Comparison of ENCODE assay signal across 8 mouse cellular contexts in genomic region chr11:34832678-34833077, GRCm38 (mm10). TPM values are rescaled to one million over a fixed set of nuclear protein-coding genes. Genes with fewer than 3 reads are reported as not detected.
DNase-seq lines count a peak whose midpoint lies in the region; ATAC-seq and TF ChIP-seq lines count a peak whose summit lies in the region.

No protein-coding gene starts in this region.

- no peaks in the 10 kb centered on the region for H3K27me3 ChIP-seq in neural tube, embryonic 11.5 days (ENCODE audit: control insufficient read depth, insufficient read depth, low read length)
- no peaks in the 10 kb centered on the region for H3K27me3 ChIP-seq in embryonic facial prominence, embryonic 13.5 days
- no peaks in the 10 kb centered on the region for H3K27me3 ChIP-seq in intestine, postnatal 0 days (replicated peaks; ENCODE audit: control insufficient read depth, insufficient read depth, low read length)
- H3K27me3 ChIP-seq in small intestine, adult 2 months (ENCODE audit: control insufficient read depth, insufficient read depth, low read length): no peaks in the 10 kb centered on the region

- no peak for TF ChIP-seq POLR2A in small intestine, adult 2 months (IDR thresholded peaks at IDR 0.05; ENCODE audit: low read depth, low read length)

- peak; percentile 36; the same call in 1 of the 2 replicates for ATAC-seq in neural tube, embryonic 11.5 days (ENCODE audit: insufficient read depth, low FRiP score, low TSS enrichment)
- ATAC-seq in embryonic facial prominence, embryonic 13.5 days (ENCODE audit: insufficient number of reproducible peaks, insufficient read depth, low FRiP score, low TSS enrichment, low read depth): no peak
- no peak for ATAC-seq in intestine, postnatal 0 days

- 8% methylated on average over 4 of the region's 5 CpGs for WGBS in neural tube, embryonic 11.5 days
- WGBS in embryonic facial prominence, embryonic 13.5 days: 9% methylated on average over 4 of the region's 5 CpGs
- 10% methylated on average over 4 of the region's 5 CpGs for WGBS in intestine, postnatal 0 days
- 6% methylated on average over 5 of the region's 5 CpGs for WGBS in small intestine, adult 2 months

- no peaks in the 10 kb centered on the region for H3K9me3 ChIP-seq in neural tube, embryonic 11.5 days (ENCODE audit: control insufficient read depth, low read length)
- no peaks in the 10 kb centered on the region for H3K9me3 ChIP-seq in embryonic facial prominence, embryonic 13.5 days
- H3K9me3 ChIP-seq in intestine, postnatal 0 days (ENCODE audit: control insufficient read depth): no peaks in the 10 kb centered on the region

- peak overlapping the region; percentile 76 for H3K4me2 ChIP-seq in neural tube, embryonic 11.5 days (ENCODE audit: low read depth)
- peak overlapping the region; percentile 77 for H3K4me2 ChIP-seq in embryonic facial prominence, embryonic 13.5 days
- H3K4me2 ChIP-seq in intestine, postnatal 0 days (replicated peaks; ENCODE audit: low read depth): peak overlapping the region; percentile 84

- no peak for DNase-seq in neural tube, embryonic 11.5 days (ENCODE audit: low spot score)
- no peak for DNase-seq in neural tube, embryonic 10.5 days (ENCODE audit: extremely low spot score, low spot score)
- DNase-seq in layer of hippocampus, postnatal 36 days: no peak
- DNase-seq in urinary bladder, postnatal 14 days (ENCODE audit: low spot score): no peak
- no peak for DNase-seq in spleen, postnatal 14 days (ENCODE audit: low spot score in 2 of 2)

- H3K27ac ChIP-seq in neural tube, embryonic 11.5 days (ENCODE audit: low read depth, low read length): no peak overlapping the region
- no peak overlapping the region for H3K27ac ChIP-seq in embryonic facial prominence, embryonic 13.5 days
- no peak overlapping the region for H3K27ac ChIP-seq in intestine, postnatal 0 days (ENCODE audit: low read depth, low read length)
- H3K27ac ChIP-seq in small intestine, adult 2 months (ENCODE audit: insufficient read depth, low read depth, low read length): no peak overlapping the region

- H3K36me3 ChIP-seq in neural tube, embryonic 11.5 days (ENCODE audit: control insufficient read depth, insufficient read depth, low read length): peaks cover 5% of the 10 kb centered on the region; the same call in 1 of the 2 replicates
- peaks cover 24% of the 10 kb centered on the region for H3K36me3 ChIP-seq in embryonic facial prominence, embryonic 13.5 days
- peaks cover 9% of the 10 kb centered on the region; the same call in 1 of the 2 replicates for H3K36me3 ChIP-seq in intestine, postnatal 0 days (ENCODE audit: control insufficient read depth, insufficient read depth)
- H3K36me3 ChIP-seq in small intestine, adult 2 months (ENCODE audit: control insufficient read depth, insufficient read depth, low read length): no peaks in the 10 kb centered on the region; the same call in 1 of the 2 replicates

- H3K4me1 ChIP-seq in neural tube, embryonic 11.5 days (ENCODE audit: control insufficient read depth, insufficient read depth, low read length): peaks cover 8% of the 10 kb centered on the region
- peaks cover 12% of the 10 kb centered on the region for H3K4me1 ChIP-seq in embryonic facial prominence, embryonic 13.5 days
- 0 out of 2 replicates have a peak, but pooled peaks cover 3% of the 10 kb centered on the region for H3K4me1 ChIP-seq in intestine, postnatal 0 days (replicated peaks; ENCODE audit: control insufficient read depth, insufficient read depth, low read length)
- no peaks in the 10 kb centered on the region; the same call in 1 of the 2 replicates for H3K4me1 ChIP-seq in small intestine, adult 2 months (ENCODE audit: control insufficient read depth, insufficient read depth, insufficient read length, low read length)

- peak overlapping the region; percentile 66 for H3K4me3 ChIP-seq in neural tube, embryonic 11.5 days (ENCODE audit: low read depth, low read length)
- H3K4me3 ChIP-seq in embryonic facial prominence, embryonic 13.5 days: peak overlapping the region; percentile 70
- H3K4me3 ChIP-seq in intestine, postnatal 0 days (ENCODE audit: low read depth, low read length): peak overlapping the region; percentile 58
- H3K4me3 ChIP-seq in small intestine, adult 2 months (ENCODE audit: low read depth, low read length): peak overlapping the region; percentile 20

- TF ChIP-seq CTCF in intestine, postnatal 0 days (IDR thresholded peaks at IDR 0.05; ENCODE audit: low read depth): no peak
- TF ChIP-seq CTCF in small intestine, adult 2 months (IDR thresholded peaks at IDR 0.05; ENCODE audit: extremely low read depth, insufficient read length, insufficient replicate concordance, low read depth, low read length): no peak

- peak overlapping the region; percentile 79 for H3K9ac ChIP-seq in neural tube, embryonic 11.5 days (ENCODE audit: low read length)
- H3K9ac ChIP-seq in embryonic facial prominence, embryonic 13.5 days: peak overlapping the region; percentile 82
- H3K9ac ChIP-seq in intestine, postnatal 0 days (ENCODE audit: low read depth, low read length): peak overlapping the region; percentile 72; the same call in 1 of the 2 replicates

RNA-seq across cellular contexts. Expression of gene Spdl1, which starts 0.8 kb away (rescaled TPM):
- 23.9 and 26.3 TPM in 2 replicates for polyA plus RNA-seq in neural tube, embryonic 11.5 days (2014; fragmentation: Nextera tagmentation; extraction: Ambion mirVana)
- 23.0 and 23.4 TPM in 2 replicates for polyA plus RNA-seq in embryonic facial prominence, embryonic 13.5 days (2015; fragmentation: Nextera tagmentation; extraction: Ambion mirVana)
- 3.3 and 3.9 TPM in 2 replicates for polyA plus RNA-seq in intestine, postnatal 0 days (2015; fragmentation: Nextera tagmentation; extraction: Ambion mirVana)
- polyA plus RNA-seq in small intestine, adult 2 months (2012; rRNA removed): 0.24 and 0.56 TPM in 2 replicates
- total RNA-seq in layer of hippocampus, postnatal 36 days (2021): under 1 TPM; 0.25 to 0.40 TPM

RNA-seq across cellular contexts. Expression of gene Dock2, which starts 49.0 kb away (rescaled TPM):
- polyA plus RNA-seq in neural tube, embryonic 11.5 days (2014; fragmentation: Nextera tagmentation; extraction: Ambion mirVana): 0.82 and 0.85 TPM in 2 replicates
- polyA plus RNA-seq in embryonic facial prominence, embryonic 13.5 days (2015; fragmentation: Nextera tagmentation; extraction: Ambion mirVana): 0.98 and 1.1 TPM in 2 replicates
- 0.48 and 0.60 TPM in 2 replicates for polyA plus RNA-seq in intestine, postnatal 0 days (2015; fragmentation: Nextera tagmentation; extraction: Ambion mirVana)
- polyA plus RNA-seq in small intestine, adult 2 months (2012; rRNA removed): 1.6 and 2.5 TPM in 2 replicates
- 1 to 10 TPM; 2.2 to 3.0 TPM for total RNA-seq in layer of hippocampus, postnatal 36 days (2021)

Comparison
In these comparisons a context has a peak if more than half of its experiments do, and no peak if none do; other contexts are left out.
1. H3K4me3 ChIP-seq: peak in every context shown above with its lines; median percentile 70 in embryonic facial prominence, embryonic 13.5 days; 66 in neural tube, embryonic 11.5 days; 58 in intestine, postnatal 0 days; 20 in small intestine, adult 2 months.